Mouse (Mus musculus) liver, postnatal 0 days (tissue): Measurements from ENCODE around the gene Mbtps1.

Experiments
- CTCF ChIP-seq: sonication (generic); IDR thresholded peaks from 2 replicates; pipeline ENCODE4 v1.5.1; 2016; ENCODE audit warnings: antibody characterized with exemption, low read depth
- EP300 ChIP-seq: IDR thresholded peaks from 2 replicates; pipeline ENCODE4 v1.6.1; 2016; ENCODE audit warnings: antibody characterized with exemption, low read depth, mild to moderate bottlenecking

DNA sequence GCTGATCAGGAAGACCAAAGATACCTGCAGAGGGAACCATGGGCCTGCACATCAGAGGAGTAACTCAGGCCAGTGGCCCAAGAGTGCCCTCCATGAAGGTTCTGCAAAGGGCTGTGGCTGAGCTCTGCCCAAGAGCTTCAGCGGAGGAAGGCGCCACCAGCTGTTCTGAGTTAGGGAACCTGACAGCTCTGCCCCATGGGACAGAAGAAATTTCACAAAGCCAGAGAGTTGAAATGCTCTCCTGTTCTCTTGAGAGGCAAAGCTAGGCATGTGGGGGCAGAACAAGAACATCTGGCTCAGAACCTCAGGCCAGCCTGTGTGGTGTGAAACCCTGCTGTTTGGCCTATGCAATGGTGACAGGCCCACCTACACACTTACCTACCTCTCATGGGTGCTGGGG lies 58.7 kb downstream of the Mbtps1 start:
- TF ChIP-seq CTCF = no peak
- TF ChIP-seq EP300 = no peak
